Mouse (Mus musculus) kidney, postnatal 4 days (tissue): ENCODE measurements around the gene Pcdh9.

Experiments used
- DNase-seq, 2 experiments: peaks; one replicate each; pipeline ENCODE4 v3.0.0; 2021; ENCODE audit warnings: mixed read lengths in 2 of 2

Gene Pcdh9

GRCm38 (mm10) chr14:93890519-93891370 lies at the start of gene Pcdh9:
Gene Pcdh9, minus strand, starts transcription at chr14:93890679.
- DNase-seq: peak; percentile 89 to 93

- DNase-seq: no peak
These were observed 16.4 kb upstream of the Pcdh9 start for GRCm38 (mm10) chr14:93906928-93907327.

DNA sequence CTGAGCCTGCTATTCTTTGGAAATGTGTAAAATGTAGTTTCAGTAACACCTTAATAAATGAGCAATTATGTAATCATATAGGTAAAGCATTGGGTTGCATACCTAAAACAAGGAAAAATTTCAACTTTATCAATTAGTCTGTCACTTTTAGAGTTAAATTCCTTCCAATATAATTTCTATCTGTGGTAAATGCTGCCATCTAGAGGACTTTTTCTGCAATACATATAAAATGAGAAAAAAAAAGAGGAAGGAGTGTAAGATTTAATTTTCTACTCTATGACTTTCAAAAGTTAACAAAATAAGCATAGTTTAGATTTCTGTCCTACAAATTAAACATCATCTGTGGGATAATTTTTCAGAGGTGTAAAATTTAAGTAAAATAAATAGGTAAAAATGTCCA lies 8.1 kb upstream of the Pcdh9 start:
- DNase-seq: no peak

DNA sequence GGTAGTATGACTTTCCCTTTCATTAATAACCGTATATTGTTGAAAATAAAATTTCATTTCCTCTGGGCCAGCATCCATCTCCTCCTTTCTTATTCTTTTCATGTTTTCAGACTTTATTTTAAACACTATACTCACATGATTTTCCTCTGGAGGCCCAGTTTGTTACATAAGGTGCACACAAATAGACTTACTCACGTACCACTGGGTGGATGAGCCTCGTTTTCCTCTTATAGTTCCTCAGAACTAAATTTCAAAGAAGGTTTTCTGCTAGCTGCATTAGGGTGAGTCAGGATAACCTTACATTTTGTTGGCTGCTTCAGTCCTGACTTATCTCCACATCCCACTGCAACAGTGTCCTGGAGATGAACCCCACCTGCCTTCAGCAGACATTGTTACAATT lies 4.7 kb upstream of the Pcdh9 start:
- DNase-seq: no peak

GRCm38 (mm10) chr14:93891371-93891746 lies 880 bp upstream of the Pcdh9 start:
- DNase-seq: no peak

GRCm38 (mm10) chr14:93889839-93890518 lies 500 bp downstream of the Pcdh9 start:
- peak; percentile 8 to 10 for DNase-seq

- no peak for DNase-seq
These were observed 1.2 kb downstream of the Pcdh9 start for GRCm38 (mm10) chr14:93889231-93889630.

GRCm38 (mm10) chr14:93888346-93888745 lies 2.1 kb downstream of the Pcdh9 start:
- no peak for DNase-seq

GRCm38 (mm10) chr14:93887066-93887465 lies 3.4 kb downstream of the Pcdh9 start:
- DNase-seq: no peak

DNA sequence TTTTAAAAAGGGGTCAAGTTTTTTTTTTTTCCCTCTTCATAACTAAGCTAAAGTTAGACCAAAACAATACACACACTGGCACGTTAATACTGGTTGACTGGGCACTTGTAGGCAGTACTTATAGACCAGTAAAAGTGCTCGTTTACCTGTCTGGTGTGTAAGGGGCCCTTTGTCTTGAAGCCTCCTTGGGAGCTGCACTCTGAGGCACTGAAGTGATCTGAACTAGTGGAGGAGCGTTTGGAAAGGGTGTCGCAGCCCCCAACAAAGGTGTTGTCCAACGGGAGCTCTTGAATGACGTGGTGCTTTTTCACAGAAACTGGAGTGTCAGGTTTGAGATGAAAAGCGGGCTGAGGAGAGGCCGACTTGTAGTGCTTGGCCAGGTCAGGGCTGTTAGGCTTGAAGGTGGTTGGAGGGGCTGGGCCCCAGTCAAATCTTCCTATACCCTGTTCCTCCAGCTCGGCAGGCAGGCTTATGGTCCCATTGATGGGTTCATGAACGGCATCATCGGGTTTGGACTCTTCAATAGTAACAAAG lies 4.9 kb downstream of the Pcdh9 start:
- DNase-seq: no peak

DNA sequence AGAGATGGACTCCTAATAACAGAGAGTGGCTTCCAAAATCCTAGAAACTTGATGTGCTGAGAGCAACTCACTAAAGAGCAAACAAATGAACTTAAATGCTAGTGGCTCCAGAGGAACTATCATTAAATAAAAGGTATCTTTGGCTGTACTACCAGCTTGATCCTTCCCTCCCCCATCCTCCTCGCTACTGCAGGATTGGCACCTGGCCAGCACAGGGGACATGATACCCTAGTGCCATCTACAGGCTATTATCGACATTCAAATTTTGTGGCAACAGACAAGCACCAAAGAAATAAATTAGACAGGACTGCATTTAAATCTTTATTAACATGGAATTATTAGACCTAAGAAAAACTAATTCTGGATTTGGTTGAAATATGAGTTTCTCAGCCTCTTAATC lies 6.0 kb downstream of the Pcdh9 start:
- peak; percentile 73 to 78 for DNase-seq

- no peak for DNase-seq
These were observed 10.4 kb downstream of the Pcdh9 start for GRCm38 (mm10) chr14:93880071-93880470.

- DNase-seq: no peak
These were observed 14.5 kb downstream of the Pcdh9 start for GRCm38 (mm10) chr14:93875968-93876367.

GRCm38 (mm10) chr14:93868211-93868610 lies 22.3 kb downstream of the Pcdh9 start:
- DNase-seq: no peak

DNA sequence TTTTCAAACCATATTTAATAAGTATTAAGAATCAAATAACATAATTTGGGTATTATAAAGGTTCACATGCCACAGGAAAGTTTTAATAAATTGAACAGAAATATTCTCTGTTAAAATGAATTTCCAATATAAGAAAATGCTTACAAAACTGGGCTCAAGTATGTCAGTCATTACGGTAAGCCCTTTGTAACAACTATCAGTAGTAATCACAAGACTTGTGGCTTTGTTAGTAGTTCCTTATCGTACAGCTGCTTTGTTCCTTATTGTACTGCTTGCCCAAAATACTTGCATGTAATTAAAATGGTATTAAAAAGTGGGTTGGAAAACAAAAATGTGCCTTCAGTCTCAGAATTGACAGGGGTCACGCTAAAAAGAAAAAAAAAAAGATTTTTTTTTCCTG lies 32.4 kb downstream of the Pcdh9 start:
- no peak for DNase-seq

DNA sequence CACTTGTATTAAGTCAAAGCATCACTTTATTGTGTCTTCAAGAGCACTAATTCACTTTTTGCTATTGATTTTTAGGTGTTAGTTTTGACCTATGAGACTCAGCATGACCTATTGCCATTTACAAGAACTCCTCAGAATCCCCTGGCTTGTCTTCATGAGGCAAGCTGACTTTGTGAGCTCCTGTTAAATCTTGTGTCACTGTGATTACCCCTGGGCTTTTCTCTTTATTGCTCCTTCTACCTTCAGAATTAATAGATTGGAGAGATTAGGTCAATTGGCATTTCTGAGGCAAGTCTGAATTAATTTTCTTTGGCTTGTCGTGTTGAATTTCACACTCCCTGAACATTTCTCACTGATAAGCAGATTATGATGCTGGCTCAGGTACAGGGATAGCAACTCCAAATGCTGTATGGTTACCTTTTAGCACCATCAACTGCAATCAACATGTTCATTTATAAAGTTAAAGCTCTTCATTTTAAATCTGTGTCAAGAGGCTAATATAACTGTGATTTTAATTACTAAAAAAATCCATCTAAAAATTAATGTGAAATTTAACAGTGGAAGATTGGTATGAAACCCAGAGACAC lies 44.3 kb downstream of the Pcdh9 start:
- no peak for DNase-seq

GRCm38 (mm10) chr14:93842686-93843288 lies 47.7 kb downstream of the Pcdh9 start:
- no peak for DNase-seq

DNA sequence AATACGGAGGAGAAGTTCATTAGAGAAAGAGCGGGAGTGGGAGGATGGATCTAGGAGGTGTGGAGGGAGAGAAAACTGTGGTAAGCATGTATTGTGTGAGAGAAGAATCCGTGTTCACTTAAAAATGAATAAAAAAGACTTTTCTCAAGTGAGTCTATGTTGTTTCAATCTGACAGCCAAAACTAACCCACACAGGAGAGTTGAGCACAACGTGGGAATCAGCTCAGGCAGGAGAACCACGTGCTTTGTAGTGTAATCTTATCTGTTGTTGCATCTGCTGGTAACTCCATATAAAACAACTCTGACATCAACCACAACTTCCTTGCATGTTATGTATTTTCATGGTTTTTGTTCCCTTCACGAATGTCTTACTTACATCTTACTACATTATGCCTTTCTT lies 58.0 kb downstream of the Pcdh9 start:
- no peak for DNase-seq

GRCm38 (mm10) chr14:93827159-93827558 lies 63.3 kb downstream of the Pcdh9 start:
- DNase-seq: no peak

DNA sequence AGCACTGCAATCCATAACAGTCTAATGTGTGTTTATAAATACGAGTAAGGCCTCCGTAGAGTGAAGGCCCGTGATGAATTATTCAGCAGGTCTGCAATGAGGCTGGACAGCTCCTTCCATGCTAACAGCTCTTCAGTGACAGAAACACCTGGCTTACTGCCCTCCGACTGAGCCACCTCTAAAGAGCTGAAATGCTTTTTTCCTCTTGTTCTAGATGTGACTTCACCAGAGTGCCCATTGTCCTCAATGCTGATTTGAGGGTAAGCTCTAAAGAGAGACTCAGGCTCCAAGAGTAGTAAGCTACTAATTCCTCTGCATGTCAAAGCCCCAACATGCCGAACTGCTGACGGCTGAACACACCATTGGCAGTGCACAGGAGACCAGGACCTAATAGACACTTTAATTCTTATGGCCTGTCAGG lies 64.4 kb downstream of the Pcdh9 start:
- no peak for DNase-seq

DNA sequence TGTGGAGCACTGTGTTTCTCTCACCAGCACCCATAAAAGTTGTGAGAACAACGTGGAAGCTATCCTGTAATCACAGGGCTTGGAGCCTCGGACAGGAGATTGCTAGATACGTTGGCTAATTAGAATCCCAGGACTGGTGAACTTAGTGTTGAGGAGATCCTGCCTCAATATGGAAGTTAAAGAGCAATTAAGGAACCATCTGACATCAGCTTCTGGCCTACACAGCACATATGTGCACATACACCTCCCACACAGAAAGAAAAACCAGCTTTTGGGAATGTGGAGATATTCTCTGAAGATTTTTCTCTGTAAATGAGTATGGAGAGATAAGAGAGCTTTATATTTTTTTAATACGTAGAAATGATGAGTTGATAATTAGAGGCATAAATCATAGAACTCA lies 71.6 kb downstream of the Pcdh9 start:
- no peak for DNase-seq

GRCm38 (mm10) chr14:93817591-93817990 lies 72.9 kb downstream of the Pcdh9 start:
- peak; percentile 1 to 3 for DNase-seq

GRCm38 (mm10) chr14:93794530-93794929 lies 95.9 kb downstream of the Pcdh9 start:
- no peak for DNase-seq
